Mouse (Mus musculus): ENCODE data around the gene Acot9. TPM values are rescaled to one million over a fixed set of nuclear protein-coding genes. Genes with fewer than 3 reads are reported as not detected.

The Acot9 gene
- polyA plus RNA-seq, 1 experiment, result 21.1 TPM

GRCm38 (mm10) chrX:155318005-155318404, 55.8 kb downstream of the Acot9 start:
- DNase-seq (ENCODE audit: low read depth), result peak; percentile 62
- peak; percentile 57; the same call in 1 of the 2 replicates for TF ChIP-seq CTCF (IDR thresholded peaks at IDR 0.05; ENCODE audit: borderline replicate concordance, extremely low read depth, insufficient read depth, insufficient read length)
- TF ChIP-seq POLR2A (IDR thresholded peaks at IDR 0.05; ENCODE audit: borderline replicate concordance, extremely low read depth, insufficient read depth, insufficient read length, poor library complexity, severe bottlenecking), result no peak

- peak; percentile 0 for DNase-seq (ENCODE audit: low read depth)
- TF ChIP-seq CTCF (IDR thresholded peaks at IDR 0.05; ENCODE audit: borderline replicate concordance, extremely low read depth, insufficient read depth, insufficient read length) (no peak), POLR2A (IDR thresholded peaks at IDR 0.05; ENCODE audit: borderline replicate concordance, extremely low read depth, insufficient read depth, insufficient read length, poor library complexity, severe bottlenecking) (no peak)
These were observed 75.3 kb downstream of the Acot9 start for GRCm38 (mm10) chrX:155337567-155337904.

- TF ChIP-seq CTCF (IDR thresholded peaks at IDR 0.05; ENCODE audit: borderline replicate concordance, extremely low read depth, insufficient read depth, insufficient read length) (no peak), POLR2A (IDR thresholded peaks at IDR 0.05; ENCODE audit: borderline replicate concordance, extremely low read depth, insufficient read depth, insufficient read length, poor library complexity, severe bottlenecking) (peak; percentile 63; the same call in 1 of the 2 replicates)
- DNase-seq (ENCODE audit: low read depth), result peak; percentile 93
These were observed 75.9 kb downstream of the Acot9 start for GRCm38 (mm10) chrX:155337905-155338721.

GRCm38 (mm10) chrX:155340654-155341053, 78.4 kb downstream of the Acot9 start, which contains the start of gene Prdx4:
Prdx4 (minus strand) TSS chrX:155340754.
- TF ChIP-seq CTCF (IDR thresholded peaks at IDR 0.05; ENCODE audit: borderline replicate concordance, extremely low read depth, insufficient read depth, insufficient read length) (no peak), POLR2A (IDR thresholded peaks at IDR 0.05; ENCODE audit: borderline replicate concordance, extremely low read depth, insufficient read depth, insufficient read length, poor library complexity, severe bottlenecking) (no peak)
- no peak for DNase-seq (ENCODE audit: low read depth)

- no peak for DNase-seq (ENCODE audit: low read depth)
- TF ChIP-seq CTCF (IDR thresholded peaks at IDR 0.05; ENCODE audit: borderline replicate concordance, extremely low read depth, insufficient read depth, insufficient read length), result no peak
- TF ChIP-seq POLR2A (IDR thresholded peaks at IDR 0.05; ENCODE audit: borderline replicate concordance, extremely low read depth, insufficient read depth, insufficient read length, poor library complexity, severe bottlenecking), result no peak
These were observed 84.0 kb downstream of the Acot9 start for GRCm38 (mm10) chrX:155346249-155346648.

Other genes with a start within 250 kb of the Acot9 start
- not detected in 2 replicates for gene Magea5, start 199.3 kb upstream of the Acot9 start, polyA plus RNA-seq (2012; rRNA removed)
- not detected in 2 replicates for gene Magea1, start 172.7 kb upstream of the Acot9 start, polyA plus RNA-seq (2012; rRNA removed)
- gene Magea2, start 168.8 kb upstream of the Acot9 start, polyA plus RNA-seq (2012; rRNA removed), result not detected in 2 replicates
- gene Cldn34b2, start 134.0 kb upstream of the Acot9 start, polyA plus RNA-seq (2012; rRNA removed), result not detected in 2 replicates
- gene Sat1, start 46.0 kb upstream of the Acot9 start, polyA plus RNA-seq (2012; rRNA removed), result 31.3 and 32.9 TPM in 2 replicates
- gene Prdx4, start 78.3 kb downstream of the Acot9 start, polyA plus RNA-seq (2012; rRNA removed), result 69.0 and 74.2 TPM in 2 replicates

All from brain, embryonic 14.5 days (tissue).